In genomic region chr5:134121893-134122259, GRCm38 (mm10) we compare ENCODE assay signal across 21 mouse cellular contexts. TPM values are rescaled to one million over a fixed set of nuclear protein-coding genes. Genes with fewer than 3 reads are reported as not detected.
DNase-seq lines count a peak whose midpoint lies in the region; ATAC-seq and TF ChIP-seq lines count a peak whose summit lies in the region.
"Had no signal": no experiment of that assay in that cellular context is flagged by ENCODE, and none has a peak within 500 bp of the region (broad histone marks: within the 10 kb centered on the region; RNA-seq: fewer than 3 reads in every experiment).

No protein-coding gene starts in this region.

- no peak overlapping the region for H3K9ac ChIP-seq in heart, embryonic 12.5 days
- H3K9ac ChIP-seq in heart, postnatal 0 days (replicated peaks; ENCODE audit: low read depth, low read length) = no peak overlapping the region
- H3K9ac ChIP-seq: embryonic facial prominence, embryonic 12.5 days; forebrain, embryonic 12.5 days; hindbrain, embryonic 14.5 days; intestine, embryonic 15.5 days had no signal

- no peak overlapping the region for H3K4me2 ChIP-seq in heart, embryonic 12.5 days
- no peak overlapping the region for H3K4me2 ChIP-seq in heart, postnatal 0 days (ENCODE audit: low read depth, low read length)
- H3K4me2 ChIP-seq: embryonic facial prominence, embryonic 12.5 days; forebrain, embryonic 12.5 days; hindbrain, embryonic 14.5 days; intestine, embryonic 15.5 days had no signal

- 71% methylated on average over 4 of the region's 4 CpGs for WGBS in heart, embryonic 12.5 days
- 78% methylated on average over 4 of the region's 4 CpGs for WGBS in heart, postnatal 0 days

- peaks cover 10% of the 10 kb centered on the region for H3K36me3 ChIP-seq in heart, embryonic 12.5 days
- peaks cover 3% of the 10 kb centered on the region; the same call in 1 of the 2 replicates for H3K36me3 ChIP-seq in heart, postnatal 0 days (replicated peaks; ENCODE audit: control insufficient read depth, insufficient read depth, low read length)
- H3K36me3 ChIP-seq: intestine, embryonic 15.5 days had no signal

- peaks cover 4% of the 10 kb centered on the region; the same call in 1 of the 2 replicates for H3K9me3 ChIP-seq in heart, embryonic 12.5 days (replicated peaks)
- H3K9me3 ChIP-seq in heart, postnatal 0 days (replicated peaks; ENCODE audit: control insufficient read depth, low read length) = peaks cover 4% of the 10 kb centered on the region; the same call in 1 of the 2 replicates
- H3K9me3 ChIP-seq: intestine, embryonic 15.5 days had no signal

- H3K27me3 ChIP-seq in heart, embryonic 12.5 days (replicated peaks) = no peaks in the 10 kb centered on the region
- no peaks in the 10 kb centered on the region for H3K27me3 ChIP-seq in heart, postnatal 0 days (ENCODE audit: control insufficient read depth, insufficient read depth, low read length)
- H3K27me3 ChIP-seq: embryonic facial prominence, embryonic 12.5 days; forebrain, embryonic 12.5 days; intestine, embryonic 15.5 days had no signal

- no peak for ATAC-seq in heart, embryonic 12.5 days (ENCODE audit: insufficient number of reproducible peaks, low FRiP score)
- no peak for ATAC-seq in heart, postnatal 0 days (ENCODE audit: insufficient read depth, low read depth)
- ATAC-seq: activated CD4-positive, CD25-positive, alpha-beta regulatory T cell, adult 4 months; CD4-positive, CD25-positive, alpha-beta regulatory T cell, adult 4 months; forebrain, embryonic 16.5 days had no signal

- TF ChIP-seq CTCF in gastrocnemius, adult 2 months (IDR thresholded peaks at IDR 0.05) = no peak
- TF ChIP-seq CTCF in heart, postnatal 0 days (IDR thresholded peaks at IDR 0.05; ENCODE audit: low read depth) = no peak

- no peak overlapping the region for H3K4me3 ChIP-seq in gastrocnemius, adult 2 months
- H3K4me3 ChIP-seq in heart, embryonic 12.5 days = no peak overlapping the region
- H3K4me3 ChIP-seq in heart, postnatal 0 days (ENCODE audit: low read depth, low read length) = no peak overlapping the region
- H3K4me3 ChIP-seq: embryonic facial prominence, embryonic 12.5 days; forebrain, embryonic 12.5 days; hindbrain, embryonic 10.5 days; intestine, embryonic 15.5 days had no signal

- intact Hi-C loops in gastrocnemius, adult 2 months (cut with DNase I) = no loop called here

- TF ChIP-seq EP300 in heart, postnatal 0 days (IDR thresholded peaks at IDR 0.05; ENCODE audit: low read depth) = no peak

- H3K4me1 ChIP-seq in heart, embryonic 12.5 days (replicated peaks) = peaks cover 52% of the 10 kb centered on the region
- H3K4me1 ChIP-seq in heart, postnatal 0 days (ENCODE audit: control insufficient read depth, insufficient read depth) = peaks cover 20% of the 10 kb centered on the region

- H3K27ac ChIP-seq in gastrocnemius, adult 2 months = peak overlapping the region; percentile 94
- peak overlapping the region; percentile 55 for H3K27ac ChIP-seq in heart, embryonic 12.5 days (ENCODE audit: poor library complexity, severe bottlenecking)
- peak overlapping the region; percentile 51 for H3K27ac ChIP-seq in heart, postnatal 0 days (ENCODE audit: low read depth)
- H3K27ac ChIP-seq: embryonic facial prominence, embryonic 12.5 days; forebrain, embryonic 12.5 days; hindbrain, embryonic 10.5 days; hindbrain, embryonic 14.5 days; intestine, embryonic 15.5 days had no signal

- no peak for DNase-seq in gastrocnemius, adult 2 months
- no peak for DNase-seq in gastrocnemius, postnatal 4 days (ENCODE audit: low spot score in 2 of 2)
- no peak for DNase-seq in heart, adult 9 months (ENCODE audit: low spot score in 2 of 2)
- no peak for DNase-seq in heart, postnatal 0 days (ENCODE audit: low spot score)
- DNase-seq in heart, adult 11 months = no peak
- no peak for DNase-seq in right cerebral cortex, postnatal 25 days
- DNase-seq: B cell, adult 2 months; cerebellum, adult 11-12 months; cerebellum, adult 9-10 months; cerebellum, postnatal 25 days; gastrocnemius, postnatal 14 days; kidney, adult 18-20 months had no signal

RNA-seq across cellular contexts. Expression of gene Castor2, which starts 22.4 kb away (rescaled TPM):
- total RNA-seq in gastrocnemius, adult 2 months (2021) = 10 to 100 TPM; 34.8 to 47.1 TPM
- total RNA-seq in gastrocnemius, postnatal 4 days (2021) = 100 to 1,000 TPM in 1 of 2 experiments, 10 to 100 TPM in 1; 92.5 to 118 TPM
- polyA plus RNA-seq in heart, embryonic 12.5 days (2016; fragmentation: Nextera tagmentation; extraction: Ambion mirVana) = 7.5 and 8.1 TPM in 2 replicates
- total RNA-seq in heart, postnatal 0 days (2014; rRNA removed; ENCODE audit: low replicate concordance) = 3.9 and 6.3 TPM in 2 replicates
- 5.2 and 5.5 TPM in 2 replicates for polyA plus RNA-seq in heart, postnatal 0 days (2015; fragmentation: Nextera tagmentation; extraction: Ambion mirVana)

RNA-seq across cellular contexts. Expression of gene Rcc1l, which starts 54.7 kb away (rescaled TPM):
- 10 to 100 TPM; 24.1 to 25.1 TPM for total RNA-seq in gastrocnemius, adult 2 months (2021)
- total RNA-seq in gastrocnemius, postnatal 4 days (2021) = 10 to 100 TPM; 18.7 to 23.8 TPM
- 25.4 and 26.9 TPM in 2 replicates for polyA plus RNA-seq in heart, embryonic 12.5 days (2016; fragmentation: Nextera tagmentation; extraction: Ambion mirVana)
- total RNA-seq in heart, postnatal 0 days (2014; rRNA removed; ENCODE audit: low replicate concordance) = 19.7 and 23.5 TPM in 2 replicates
- 19.5 and 22.1 TPM in 2 replicates for polyA plus RNA-seq in heart, postnatal 0 days (2015; fragmentation: Nextera tagmentation; extraction: Ambion mirVana)
